Mouse (Mus musculus) erythroid progenitor cell, adult 5-6 weeks (primary cell): Measurements from ENCODE around the gene Gm42417. TPM values are rescaled to one million over a fixed set of nuclear protein-coding genes. Genes with fewer than 3 reads are reported as not detected.
"Not testable (repeated sequence)": the region's sequence is repeated elsewhere in the genome, so short reads cannot be mapped to it uniquely, and the experiment has no call there.

Source experiments
- ATAC-seq: replicated peaks from 2 replicates; pipeline ENCODE4 v1.8.0; 2016; ENCODE audit warnings: moderate number of reproducible peaks, mild to moderate bottlenecking, moderate TSS enrichment, inconsistent platforms; ENCODE audit not compliant: poor library complexity, low FRiP score, severe bottlenecking
- total RNA-seq, 2 experiments: library from RNA; stranded (forward) in 1 of 2; stranded (reverse) in 1 of 2; fragments of 150-400 nt in 1 of 2; fragments of 186-747, 209-891 nt in 1 of 2; gene quantifications; 2 replicates each; pipeline versions ENCODE4 v1.2.3 to v1.2.4; 2015 to 2017; ENCODE audit warnings: low replicate concordance in 2 of 2

The Gm42417 gene
- total RNA-seq, 2 experiments from 2014 or later, result 0.42 to 86.5 TPM

- no peak for ATAC-seq
Observed at GRCm38 (mm10) chr1:36548771-36549170, 9.5 kb upstream of the Gm42417 start.

DNA sequence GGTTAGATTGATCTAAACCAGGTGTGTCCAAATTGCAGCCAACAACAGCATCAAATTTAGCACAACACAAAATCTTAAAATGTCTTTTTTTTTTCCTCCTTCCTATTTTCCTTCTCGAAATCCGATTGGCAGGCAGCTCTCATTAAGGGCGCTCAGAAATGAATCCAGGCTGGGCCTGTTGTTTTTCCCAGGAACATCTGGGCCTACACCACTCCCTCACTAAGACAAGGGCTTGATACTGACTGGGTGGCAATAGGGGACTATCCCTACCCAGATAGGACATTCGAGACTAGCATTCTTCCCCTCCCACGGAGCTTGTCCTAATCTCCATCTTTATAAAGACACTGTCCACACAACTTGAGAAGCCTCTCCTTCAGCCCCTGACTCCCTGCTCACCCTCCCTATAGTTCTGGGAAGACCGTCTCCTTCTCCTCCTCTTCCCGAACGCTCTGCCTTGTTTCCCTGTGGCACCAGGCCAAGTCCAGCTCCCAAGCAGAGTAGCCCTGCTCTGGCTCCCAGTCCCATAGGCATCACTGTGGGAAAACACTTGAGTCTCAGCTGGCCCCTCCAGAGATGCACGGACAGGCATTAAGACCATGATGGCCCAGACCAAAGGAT is 8.9 kb upstream of the Gm42417 start:
- no peak for ATAC-seq

DNA sequence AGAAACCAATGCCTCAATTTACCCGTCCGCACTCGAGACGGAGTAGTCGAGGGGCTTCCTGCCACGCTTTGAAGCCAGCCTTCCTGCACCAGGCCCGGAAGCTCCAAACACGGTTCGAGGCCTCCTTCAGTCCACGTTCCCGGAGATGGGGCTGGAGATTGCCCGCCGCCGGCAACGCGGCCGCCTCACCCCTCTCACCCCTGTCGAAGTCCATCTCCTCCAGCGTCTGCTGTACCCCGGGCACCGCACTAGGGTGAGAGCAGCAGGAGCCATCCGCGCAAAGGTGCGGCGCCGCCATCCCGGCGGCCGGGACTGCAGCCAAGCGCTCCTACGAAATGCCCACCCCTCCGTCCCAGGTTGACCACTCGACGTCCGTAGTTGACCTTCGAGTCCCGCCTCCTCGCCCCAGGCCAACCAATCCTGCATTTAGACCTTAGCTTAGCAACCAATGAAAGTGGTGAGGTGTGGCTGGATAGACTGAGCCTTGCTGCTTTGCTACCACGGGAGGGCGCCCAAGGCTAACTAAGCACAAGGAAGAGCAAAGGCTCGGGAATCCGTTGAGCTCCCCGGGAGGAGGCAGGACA is 7.8 kb upstream of the Gm42417 start, which contains the start of gene Ankrd39:
Gene Ankrd39, minus strand, starts transcription at position 558 of the 584 bp plus-strand sequence.
- ATAC-seq, result peak; percentile 99

- ATAC-seq, result no peak
Observed at GRCm38 (mm10) chr1:36545845-36546600, 6.8 kb upstream of the Gm42417 start.

DNA sequence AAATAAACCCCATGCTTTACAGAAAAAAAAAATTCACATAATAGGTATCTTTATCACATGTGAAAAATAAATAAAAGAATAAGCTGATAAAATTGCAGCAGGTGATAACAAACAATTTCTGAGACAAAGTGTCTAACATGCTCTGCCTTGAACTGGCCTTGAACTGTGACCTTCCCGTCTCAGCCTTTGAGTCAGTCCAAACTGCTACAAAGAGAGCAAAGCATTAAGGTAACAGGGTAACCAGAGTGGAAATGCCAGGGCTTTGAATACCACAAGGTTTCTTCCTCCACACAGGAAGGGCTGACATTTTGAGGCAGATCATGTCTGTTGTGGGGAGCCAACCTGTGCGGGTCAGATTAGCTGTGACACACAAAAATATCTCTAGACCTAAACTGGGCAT is 6.2 kb upstream of the Gm42417 start:
- no peak for ATAC-seq

DNA sequence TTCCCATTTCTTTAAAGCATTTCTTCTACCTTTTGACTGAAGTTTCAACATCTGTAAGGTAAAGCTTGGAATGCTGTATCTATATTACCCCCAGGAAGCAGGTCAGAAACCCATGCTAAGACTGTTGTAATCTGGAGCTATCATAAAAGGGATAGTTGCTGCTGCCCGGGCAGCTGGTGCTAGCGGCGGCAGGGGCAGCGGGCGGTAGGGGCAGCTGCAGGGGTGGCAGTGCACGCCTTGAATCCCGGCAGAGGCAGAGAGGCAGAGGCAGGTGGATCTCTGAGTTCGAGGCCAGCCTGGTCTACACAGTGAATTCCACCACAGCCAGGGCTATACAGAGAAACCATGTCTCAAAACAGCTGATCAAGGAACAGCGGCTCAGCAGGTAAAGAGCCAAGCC is 3.7 kb upstream of the Gm42417 start:
- no peak for ATAC-seq

- no peak for ATAC-seq
Observed at GRCm38 (mm10) chr1:36541844-36542243, 2.6 kb upstream of the Gm42417 start.

GRCm38 (mm10) chr1:36540807-36541206 is 1.6 kb upstream of the Gm42417 start:
- ATAC-seq, result no peak

DNA sequence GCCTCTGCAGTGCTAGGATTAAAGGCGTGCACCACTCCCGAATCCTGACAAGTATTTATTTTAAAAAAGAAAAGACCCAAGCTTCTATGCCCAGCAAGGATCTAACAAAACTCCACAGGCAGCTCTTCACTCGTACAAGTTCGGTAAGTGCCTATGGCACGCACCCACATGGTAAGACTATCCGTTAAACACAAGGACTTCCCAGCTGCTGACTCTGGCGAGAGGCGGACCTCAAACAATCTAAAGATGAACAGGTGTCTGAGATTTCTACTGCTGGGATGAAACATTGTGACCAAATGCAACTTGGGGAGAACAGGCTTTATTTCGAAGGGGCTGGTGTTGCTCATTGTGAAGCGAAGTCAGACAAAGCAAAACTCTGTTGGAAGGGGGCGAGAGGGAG is 903 bp upstream of the Gm42417 start:
- ATAC-seq, result no peak

DNA sequence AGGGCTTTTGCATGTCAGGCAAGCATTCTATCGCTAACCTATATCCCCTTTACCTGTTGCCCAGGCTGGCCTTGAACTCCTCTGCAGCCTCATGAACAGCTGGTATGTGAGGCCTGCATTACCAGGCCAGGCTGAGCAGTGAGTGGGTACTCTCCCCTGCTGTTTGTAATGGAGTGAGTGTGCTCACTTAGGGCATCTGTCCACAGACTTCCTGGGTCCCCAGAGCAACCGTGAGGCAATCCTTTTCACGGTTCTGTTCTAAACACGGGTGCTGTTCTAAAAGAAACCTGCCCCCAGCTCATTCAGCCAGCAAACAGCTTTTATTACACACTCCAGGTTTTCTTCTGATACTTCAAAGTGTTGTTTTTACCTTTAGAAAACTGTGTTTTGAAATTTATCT is 502 bp downstream of the Gm42417 start:
- ATAC-seq, result no peak

DNA sequence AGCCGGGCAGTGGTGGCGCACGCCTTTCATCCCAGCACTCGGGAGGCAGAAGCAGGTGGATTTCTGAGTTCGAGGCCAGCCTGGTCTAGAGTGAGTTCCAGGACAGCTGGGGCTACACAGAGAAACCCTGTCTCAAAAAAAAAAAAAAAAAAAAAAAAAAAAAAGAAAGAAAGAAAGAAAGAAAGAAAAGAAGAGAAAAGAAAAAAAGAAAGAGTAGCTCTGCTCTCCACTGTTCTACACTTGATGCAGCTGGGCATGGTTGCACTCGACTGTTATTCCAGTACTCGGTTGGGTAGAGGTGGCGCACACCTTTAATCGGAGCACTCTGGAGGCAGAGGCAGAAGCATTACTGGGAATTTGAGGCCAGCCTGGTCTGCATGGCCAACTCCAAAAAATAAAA is 2.4 kb downstream of the Gm42417 start, which contains the start of gene Ankrd23:
Gene Ankrd23, minus strand, starts transcription at position 101 of the 400 bp plus-strand sequence.
- not testable (repeated sequence) for ATAC-seq

GRCm38 (mm10) chr1:36536397-36536728 is 2.9 kb downstream of the Gm42417 start:
- ATAC-seq, result no peak

DNA sequence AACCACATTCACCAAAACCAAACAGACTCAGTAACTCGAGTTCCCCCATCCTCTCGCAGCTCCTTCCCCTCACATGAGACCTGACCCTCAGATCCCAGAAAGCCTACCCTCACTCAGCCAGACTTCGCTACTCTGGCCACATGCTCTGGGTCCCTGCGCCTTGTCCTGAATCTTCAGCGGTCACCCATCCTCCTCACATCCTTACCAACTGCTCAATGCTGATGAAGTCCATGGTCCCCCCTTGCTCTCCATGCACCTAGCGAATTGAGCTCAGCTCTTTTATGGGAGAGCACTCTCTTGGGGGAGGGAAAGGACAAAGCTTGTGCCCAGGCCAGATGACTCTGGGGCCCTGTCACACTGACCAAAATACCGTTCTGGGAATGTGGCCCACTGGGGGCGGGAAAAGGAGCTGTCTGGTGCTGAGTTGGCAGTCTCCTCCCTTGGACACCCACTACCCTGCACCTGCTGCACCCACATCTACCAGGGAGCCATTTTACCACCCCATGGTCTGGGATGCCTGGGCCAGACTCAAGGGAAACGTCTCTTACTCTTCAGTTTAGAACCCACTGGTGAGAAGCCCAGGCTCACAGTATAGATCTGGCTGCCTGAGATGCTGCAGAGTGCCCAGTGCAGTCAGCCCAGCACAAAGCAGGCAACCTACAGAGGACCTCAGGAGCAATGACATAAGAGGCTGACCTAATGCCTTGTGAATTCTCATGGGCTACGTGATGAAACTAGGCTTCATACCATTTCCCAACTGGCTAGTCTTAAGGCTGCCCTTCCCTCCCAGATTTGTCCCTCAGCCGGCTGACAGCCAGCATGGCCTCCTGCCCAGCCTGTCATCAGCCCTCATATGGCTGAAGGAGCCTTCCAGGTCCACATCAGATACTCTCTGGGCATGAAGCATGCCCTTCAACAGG is 3.5 kb downstream of the Gm42417 start:
- no peak for ATAC-seq

DNA sequence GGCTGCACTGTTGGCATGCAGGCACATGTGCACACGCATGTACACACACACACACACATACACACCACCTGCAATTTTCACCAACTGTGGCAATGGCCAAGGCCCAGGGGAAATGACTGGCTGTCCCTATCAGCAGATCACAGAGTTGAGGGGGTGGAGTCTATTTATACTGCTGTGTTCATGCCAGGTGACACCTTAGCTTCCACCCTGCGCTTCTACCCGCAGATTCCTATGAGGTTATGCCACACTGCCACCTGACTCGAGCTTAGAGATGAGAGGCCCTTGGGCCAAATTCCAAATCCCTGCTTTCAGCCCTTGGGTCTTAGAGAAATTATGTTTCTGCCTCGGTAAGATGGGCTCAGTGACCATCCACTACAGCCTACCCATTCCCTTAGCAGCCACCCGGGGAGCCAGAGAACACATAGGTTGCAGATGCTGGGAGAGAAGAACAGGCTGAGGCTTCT is 4.6 kb downstream of the Gm42417 start:
- 0 out of 2 replicates have a peak, but pooled peaks have one; percentile 26 for ATAC-seq

DNA sequence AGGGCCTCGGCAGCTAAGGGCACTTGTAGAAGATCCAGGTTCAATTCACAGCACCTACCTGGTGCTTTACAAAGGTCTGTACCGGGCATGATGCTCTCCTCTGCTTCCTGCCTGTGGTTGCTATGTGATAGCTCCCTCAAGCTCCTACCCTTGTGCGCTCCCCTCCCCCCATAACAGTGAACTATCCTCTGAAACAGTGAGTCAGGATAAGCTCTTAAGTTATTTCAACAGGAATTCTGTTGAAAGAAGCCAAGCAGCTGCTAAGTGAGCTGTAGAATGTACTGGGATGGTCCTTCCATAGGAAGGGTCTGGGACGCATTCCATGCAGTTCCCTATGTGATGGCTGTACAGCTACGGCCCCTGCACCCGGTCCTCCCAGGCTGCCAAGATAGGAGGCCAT is 5.7 kb downstream of the Gm42417 start:
- no peak for ATAC-seq

- no peak for ATAC-seq
Observed at GRCm38 (mm10) chr1:36531461-36531860, 7.8 kb downstream of the Gm42417 start.

DNA sequence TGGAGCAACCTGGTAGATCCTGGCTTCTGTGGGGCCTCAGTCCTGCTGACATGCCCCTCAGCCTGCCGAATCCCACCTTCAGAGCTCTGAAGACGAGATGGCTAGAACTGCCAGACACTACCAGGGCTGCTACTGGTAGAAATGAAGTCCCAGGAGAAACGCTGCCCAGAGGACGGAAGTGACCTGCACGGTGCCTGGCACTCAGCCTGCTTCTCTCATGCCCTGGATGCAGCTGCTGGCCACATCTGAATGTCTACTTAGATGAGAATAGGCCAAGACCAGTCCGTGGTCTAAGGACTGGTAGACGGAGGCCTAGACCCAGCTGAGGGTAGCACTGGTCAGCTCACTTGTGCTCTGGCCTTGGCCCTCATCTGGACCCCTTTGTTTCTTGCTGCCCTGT is 8.3 kb downstream of the Gm42417 start:
- no peak for ATAC-seq

DNA sequence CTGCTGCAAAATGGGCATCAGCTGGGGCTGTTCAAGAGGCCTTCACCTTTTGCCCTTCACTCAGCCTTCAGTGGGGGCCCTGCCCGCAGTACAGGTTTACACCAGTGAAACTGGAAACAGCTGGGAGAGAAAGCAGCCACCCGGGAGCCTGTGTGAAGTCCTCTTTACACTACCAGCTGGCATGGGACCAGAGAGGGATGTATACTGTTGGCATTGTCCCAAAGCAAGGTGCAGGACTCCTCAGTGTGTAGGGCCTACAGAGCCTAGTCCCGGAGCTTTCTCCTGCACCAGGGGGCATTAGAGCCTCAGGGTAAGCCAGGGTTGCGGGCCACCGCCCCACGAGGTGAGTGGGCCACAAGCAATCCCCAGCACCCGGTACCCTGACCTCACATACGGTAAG is 8.7 kb downstream of the Gm42417 start:
- ATAC-seq, result no peak

- no peak for ATAC-seq
Observed at GRCm38 (mm10) chr1:36529875-36530274, 9.4 kb downstream of the Gm42417 start.

GRCm38 (mm10) chr1:36529274-36529673 is 10.0 kb downstream of the Gm42417 start:
- ATAC-seq, result no peak
